Mouse (Mus musculus) heart, postnatal 25 days (tissue): ENCODE measurements around the gene Noct. TPM values are rescaled to one million over a fixed set of nuclear protein-coding genes. Genes with fewer than 3 reads are reported as not detected.
A peak's percentile ranks its signal among the peaks of the same experiment; 100 is the strongest.

Experiments
- DNase-seq: peaks from one replicate; pipeline ENCODE4 v3.0.0; 2022; ENCODE audit warnings: low spot score
- intact Hi-C: fragments of 180-260 bp; cut with DNase I; formaldehyde crosslinking; loops from one replicate; pipeline ENCODE4 v1.15.1; 2025
- total RNA-seq, 2 experiments: library from RNA; stranded (reverse); gene quantifications; 2 replicates each; pipeline ENCODE4 v1.2.3; 2021

The Noct gene
- total RNA-seq, 2 experiments from 2014 or later = 30.2 to 49.7 TPM

GRCm38 (mm10) chr3:51228821-51229205 lies 4.6 kb downstream of the Noct start:
- intact Hi-C loops = no loop called here
- DNase-seq = no peak

DNA sequence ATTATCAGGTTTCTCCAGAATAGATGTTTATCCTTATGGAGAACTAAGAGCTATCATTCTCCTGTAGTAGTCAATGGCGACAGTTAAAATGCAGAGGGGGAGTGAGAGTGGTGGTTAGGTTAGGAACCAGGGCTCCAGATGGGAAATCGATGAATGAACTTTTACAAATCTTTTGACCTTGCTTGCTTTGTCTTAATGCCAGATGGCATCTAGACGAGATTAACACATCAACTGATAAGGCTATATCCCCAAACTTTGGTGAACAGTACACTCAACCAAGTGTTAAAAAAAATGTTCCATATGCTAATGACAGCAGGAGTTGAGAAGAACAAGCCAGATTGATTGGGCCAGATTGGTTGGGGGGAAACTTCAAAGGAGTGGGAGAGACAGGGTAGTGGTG lies 5.0 kb downstream of the Noct start:
- intact Hi-C loops = no loop called here
- DNase-seq = no peak

GRCm38 (mm10) chr3:51230146-51230835 lies 6.0 kb downstream of the Noct start:
- intact Hi-C loops = loop anchor here (5.0 kb wide), 1 partner anchor 122 kb away; no protein-coding TSS in a partner anchor

DNA sequence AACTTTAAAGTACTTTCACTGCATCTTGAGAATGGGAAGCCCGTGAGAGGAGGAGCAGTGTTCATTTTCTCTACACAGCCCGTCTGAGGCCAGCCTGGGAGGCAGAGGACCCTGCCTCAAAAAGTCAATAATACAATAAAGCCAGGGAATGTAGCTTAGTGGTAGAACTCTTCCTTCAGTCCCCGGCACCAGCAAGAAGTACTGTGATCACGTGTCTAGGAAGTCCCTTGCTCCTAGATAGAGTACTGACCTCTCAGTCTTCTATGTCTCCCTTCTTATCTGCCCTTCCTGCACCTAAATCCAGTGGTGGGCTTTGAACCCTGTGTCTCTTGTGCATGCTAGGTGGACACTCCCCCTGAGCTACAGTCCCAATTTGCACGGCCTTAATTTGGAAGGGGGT lies 6.6 kb downstream of the Noct start:
- intact Hi-C loops = loop anchor here (5.0 kb wide), 1 partner anchor 121 kb away; no protein-coding TSS in a partner anchor
- DNase-seq = no peak

More at GRCm38 (mm10) chr3:51230146-51230835, 6.0 kb downstream of the Noct start:
- DNase-seq = no peak

GRCm38 (mm10) chr3:51231499-51231898 lies 7.3 kb downstream of the Noct start:
- intact Hi-C loops = loop anchor here (5.0 kb wide), 1 partner anchor 121 kb away; no protein-coding TSS in a partner anchor
- no peak for DNase-seq

- no peak for DNase-seq
- intact Hi-C loops = loop anchor here (5.0 kb wide), 1 partner anchor 120 kb away; no protein-coding TSS in a partner anchor
Measured at GRCm38 (mm10) chr3:51232205-51232910, 8.1 kb downstream of the Noct start.

- intact Hi-C loops = loop anchor here (5.0 kb wide), 1 partner anchor 119 kb away; no protein-coding TSS in a partner anchor
Measured at GRCm38 (mm10) chr3:51233474-51233873, 9.2 kb downstream of the Noct start.

DNA sequence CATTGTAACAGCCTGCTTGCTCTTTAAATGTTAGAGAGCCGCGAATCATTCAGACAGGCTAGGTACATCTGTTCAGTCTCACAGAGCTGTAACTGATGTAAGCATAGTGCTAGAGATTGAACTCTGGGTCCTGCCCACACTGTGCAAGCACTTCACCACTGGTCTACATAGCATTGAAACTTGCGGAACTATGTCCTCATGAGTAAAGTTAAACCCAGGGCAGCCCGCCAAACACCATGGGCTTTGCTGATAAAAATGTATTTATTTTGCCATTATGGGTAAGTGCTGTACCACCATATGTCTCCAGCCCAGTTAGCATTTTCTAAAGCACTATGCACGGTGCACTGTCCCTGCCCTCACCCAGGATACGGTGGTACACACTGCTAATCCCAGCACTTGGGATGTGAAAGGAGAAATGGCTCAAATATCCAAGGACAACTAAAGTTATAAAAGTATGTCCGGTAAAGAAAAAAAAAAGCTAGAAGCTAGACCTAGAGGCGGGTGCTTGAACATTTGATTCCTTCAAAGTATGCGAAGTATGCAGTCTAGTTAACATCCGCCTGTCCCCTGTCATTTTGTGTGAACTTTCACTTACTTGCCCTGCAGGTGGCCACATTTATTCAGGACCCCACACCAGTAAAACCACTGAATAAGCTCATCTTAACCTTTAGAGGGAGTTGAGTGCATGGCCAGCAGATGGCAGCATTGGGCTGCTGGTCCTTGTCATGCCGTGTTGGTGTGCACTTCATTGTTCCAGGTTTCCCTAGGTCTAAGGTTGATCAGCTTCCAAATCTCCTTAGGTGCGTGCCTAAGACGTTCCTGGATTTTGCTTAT lies 9.9 kb downstream of the Noct start:
- DNase-seq = peak; percentile 62
- intact Hi-C loops = loop anchor here (1.0 to 5.0 kb wide), 2 partner anchors 118 to 131 kb away; no protein-coding TSS in a partner anchor

More at GRCm38 (mm10) chr3:51233474-51233873, 9.2 kb downstream of the Noct start:
- DNase-seq = peak; percentile 47

GRCm38 (mm10) chr3:51234752-51235055 lies 10.5 kb downstream of the Noct start:
- intact Hi-C loops = loop anchor here (1.0 to 5.0 kb wide), 4 partner anchors 38 to 131 kb away; no protein-coding TSS in a partner anchor
- no peak for DNase-seq

DNA sequence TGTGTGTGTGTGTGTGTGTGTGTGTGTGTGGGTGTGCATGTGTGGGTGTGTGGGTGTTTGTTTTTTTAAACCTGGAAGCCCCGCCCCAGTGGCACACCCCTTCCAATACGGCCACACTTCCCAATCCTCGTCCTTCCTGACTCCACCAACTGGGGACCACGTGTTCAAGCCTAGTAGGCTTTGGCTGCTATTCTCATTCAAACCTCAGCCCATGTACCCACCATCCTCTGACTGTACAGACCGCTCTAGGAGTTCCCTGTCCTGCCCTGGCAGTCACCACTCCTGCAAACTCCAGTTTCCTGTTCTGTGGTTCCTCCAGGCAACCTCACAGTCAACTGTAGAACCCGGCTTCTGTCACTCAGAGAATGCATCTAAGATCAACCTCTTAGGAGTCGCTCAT lies 14.3 kb downstream of the Noct start:
- no peak for DNase-seq
- intact Hi-C loops = loop anchor here (5.0 kb wide), 2 partner anchors 34 to 49 kb away; no protein-coding TSS in a partner anchor

DNA sequence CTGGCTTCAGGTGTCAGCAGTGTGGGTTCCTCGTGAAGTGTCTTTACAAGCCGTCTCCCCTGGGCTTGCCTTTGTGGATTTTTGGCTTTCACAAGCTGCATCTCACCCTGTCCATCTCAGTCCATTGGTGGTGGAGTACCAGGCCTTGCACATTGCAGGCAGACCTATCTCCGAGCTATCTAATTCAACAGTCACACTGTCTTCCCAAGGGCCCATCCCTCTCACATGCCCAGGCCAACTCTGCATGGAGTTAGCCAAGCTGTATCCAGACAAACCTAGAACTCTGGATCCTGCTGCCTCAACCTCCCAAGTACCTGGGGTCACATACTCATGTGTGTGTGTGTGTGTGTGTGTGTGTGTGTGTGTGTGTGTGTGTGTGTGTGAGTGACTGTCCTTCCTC lies 15.3 kb downstream of the Noct start:
- intact Hi-C loops = loop anchor here (5.0 kb wide), 2 partner anchors 33 to 48 kb away; no protein-coding TSS in a partner anchor
- DNase-seq = no peak

- no peak for DNase-seq
Measured at GRCm38 (mm10) chr3:51247704-51248103, 23.5 kb downstream of the Noct start.

GRCm38 (mm10) chr3:51248600-51248999 lies 24.4 kb downstream of the Noct start:
- DNase-seq = no peak
- intact Hi-C loops = no loop called here

More at GRCm38 (mm10) chr3:51247704-51248103, 23.5 kb downstream of the Noct start:
- intact Hi-C loops = no loop called here

DNA sequence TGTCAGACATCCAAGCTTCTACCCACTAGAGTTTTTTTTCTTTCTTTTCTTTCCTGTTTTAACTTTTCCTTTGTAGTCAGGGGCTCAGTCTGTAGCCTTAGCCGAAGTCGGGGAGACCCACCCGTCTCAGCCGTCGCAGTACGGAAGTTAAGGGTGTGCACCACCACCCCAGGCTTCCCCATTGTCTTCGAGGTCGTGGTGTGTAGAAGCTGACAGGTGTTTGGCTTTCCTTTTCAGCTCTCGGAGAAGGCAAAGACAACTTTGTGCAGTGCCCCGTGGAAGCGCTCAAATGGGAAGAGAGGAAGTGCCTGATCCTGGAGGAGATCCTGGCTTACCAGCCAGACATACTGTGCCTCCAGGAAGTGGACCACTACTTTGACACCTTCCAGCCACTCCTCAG lies 25.2 kb downstream of the Noct start:
- intact Hi-C loops = no loop called here
- no peak for DNase-seq

DNA sequence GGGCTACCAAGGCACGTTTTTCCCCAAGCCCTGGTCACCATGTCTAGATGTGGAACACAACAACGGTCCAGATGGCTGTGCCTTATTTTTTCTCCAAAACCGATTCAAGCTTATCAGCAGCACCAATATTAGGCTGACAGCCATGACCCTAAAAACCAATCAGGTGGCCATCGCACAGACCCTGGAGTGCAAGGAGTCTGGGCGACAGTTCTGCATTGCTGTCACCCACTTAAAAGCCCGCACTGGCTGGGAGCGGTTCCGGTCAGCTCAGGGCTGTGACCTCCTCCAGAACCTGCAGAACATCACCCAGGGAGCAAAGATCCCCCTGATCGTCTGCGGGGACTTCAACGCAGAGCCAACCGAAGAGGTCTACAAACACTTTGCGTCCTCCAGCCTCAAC lies 25.6 kb downstream of the Noct start:
- intact Hi-C loops = no loop called here
- no peak for DNase-seq

DNA sequence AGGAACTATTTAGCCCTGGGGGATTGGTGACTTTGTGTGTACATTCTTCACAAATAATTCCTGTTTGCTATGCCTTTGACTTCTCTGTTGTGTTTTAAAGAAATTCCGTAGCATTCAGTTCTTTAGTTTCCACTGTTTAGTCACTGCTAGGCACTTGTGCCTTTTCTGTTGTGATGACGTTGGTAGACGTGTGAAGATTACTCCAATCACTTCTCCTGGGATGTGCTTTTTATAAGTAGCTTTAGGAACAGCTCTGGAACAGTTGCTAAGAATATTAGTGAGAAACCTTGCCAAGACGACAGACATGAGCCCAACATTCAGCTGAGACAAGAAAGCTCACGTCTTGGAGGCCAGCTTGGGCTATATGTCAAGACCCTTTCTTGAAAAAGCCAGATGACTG lies 26.8 kb downstream of the Noct start:
- no peak for DNase-seq
- intact Hi-C loops = no loop called here

DNA sequence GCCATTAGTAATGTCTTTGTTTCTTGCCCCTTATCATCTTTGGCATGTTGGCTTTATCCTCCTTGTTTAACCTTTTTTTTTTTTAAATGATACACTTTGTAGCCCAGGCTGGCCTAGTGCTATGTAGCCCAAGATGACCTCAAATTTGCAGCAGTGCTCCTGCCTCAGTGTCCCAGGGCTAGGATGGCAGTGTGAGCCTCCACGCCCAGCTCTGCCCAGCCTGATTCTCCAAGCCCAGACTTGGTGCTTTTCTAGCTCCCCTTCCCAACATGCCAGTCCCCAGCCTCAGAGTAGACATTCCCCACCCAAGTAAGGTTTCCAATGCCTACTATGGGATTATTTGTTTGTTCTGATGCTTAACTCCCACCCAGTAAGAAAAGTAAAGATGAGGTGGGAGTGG lies 28.0 kb downstream of the Noct start:
- intact Hi-C loops = no loop called here
- no peak for DNase-seq

DNA sequence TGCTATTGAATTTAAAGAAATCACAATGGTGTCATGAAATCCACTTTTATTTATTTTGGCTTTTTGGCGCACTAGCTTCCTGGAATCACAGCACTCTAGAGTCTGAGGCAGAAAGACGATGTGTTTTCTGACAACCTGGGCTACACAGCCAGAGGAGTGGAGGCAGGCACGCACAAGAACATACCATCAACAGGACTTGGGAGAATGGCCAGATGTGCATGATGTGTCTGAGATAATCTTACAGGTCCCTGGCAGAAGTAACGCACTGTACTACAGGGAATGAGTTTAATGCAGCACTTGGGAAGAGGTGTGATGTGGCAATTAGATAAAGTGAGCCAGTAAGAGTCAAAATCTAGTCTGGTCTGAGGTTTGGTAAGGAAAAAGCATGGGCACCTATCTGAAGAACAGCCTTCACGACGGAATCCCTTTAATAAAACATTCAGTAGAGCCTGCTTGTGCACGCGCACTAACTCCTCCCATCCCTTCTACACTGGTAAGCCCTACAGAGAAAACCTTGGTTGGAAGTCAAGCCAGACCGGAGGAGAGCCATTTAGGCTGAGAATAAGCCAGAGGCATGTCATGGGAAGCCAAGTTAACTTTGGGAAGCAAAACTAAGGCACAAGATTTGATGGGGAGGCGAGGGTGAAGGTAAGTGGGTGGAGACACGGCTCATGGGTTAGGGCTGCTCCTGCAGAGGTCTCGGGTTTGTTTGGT lies 28.6 kb downstream of the Noct start:
- no peak for DNase-seq
- intact Hi-C loops = no loop called here

GRCm38 (mm10) chr3:51254784-51255183 lies 30.5 kb downstream of the Noct start:
- DNase-seq = no peak
- intact Hi-C loops = no loop called here

DNA sequence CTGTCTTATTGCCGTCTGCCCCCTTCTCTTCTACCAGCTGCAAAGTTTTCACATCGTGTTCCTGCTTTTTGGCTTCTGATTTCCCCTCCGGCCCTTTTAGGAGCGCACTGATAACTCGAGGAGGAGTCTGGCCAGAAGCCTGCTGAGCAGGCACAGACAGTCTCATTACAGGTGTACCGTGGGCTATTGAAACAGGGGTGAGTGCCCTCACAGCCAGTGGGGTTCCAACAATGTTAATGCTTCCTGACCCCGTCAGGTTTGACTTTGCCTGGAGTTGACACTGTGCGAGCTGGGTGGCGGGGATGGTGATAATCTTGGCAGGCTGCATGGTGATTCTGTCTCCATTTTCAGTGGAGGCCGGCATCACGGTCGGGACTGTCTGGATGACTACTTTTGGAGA lies 32.2 kb downstream of the Noct start:
- no peak for DNase-seq

More for the DNA sequence above, 32.2 kb downstream of the Noct start:
- intact Hi-C loops = no loop called here
